Mouse (Mus musculus): Measurements from ENCODE around the gene Pate2. TPM values are rescaled to one million over a fixed set of nuclear protein-coding genes. Genes with fewer than 3 reads are reported as not detected.
A peak's percentile ranks its signal among the peaks of the same experiment; 100 is the strongest.

Gene Pate2
- 0.78 and 1.3 TPM in 2 replicates for polyA plus RNA-seq (2015; fragmentation: Nextera tagmentation; extraction: Ambion mirVana)

DNA sequence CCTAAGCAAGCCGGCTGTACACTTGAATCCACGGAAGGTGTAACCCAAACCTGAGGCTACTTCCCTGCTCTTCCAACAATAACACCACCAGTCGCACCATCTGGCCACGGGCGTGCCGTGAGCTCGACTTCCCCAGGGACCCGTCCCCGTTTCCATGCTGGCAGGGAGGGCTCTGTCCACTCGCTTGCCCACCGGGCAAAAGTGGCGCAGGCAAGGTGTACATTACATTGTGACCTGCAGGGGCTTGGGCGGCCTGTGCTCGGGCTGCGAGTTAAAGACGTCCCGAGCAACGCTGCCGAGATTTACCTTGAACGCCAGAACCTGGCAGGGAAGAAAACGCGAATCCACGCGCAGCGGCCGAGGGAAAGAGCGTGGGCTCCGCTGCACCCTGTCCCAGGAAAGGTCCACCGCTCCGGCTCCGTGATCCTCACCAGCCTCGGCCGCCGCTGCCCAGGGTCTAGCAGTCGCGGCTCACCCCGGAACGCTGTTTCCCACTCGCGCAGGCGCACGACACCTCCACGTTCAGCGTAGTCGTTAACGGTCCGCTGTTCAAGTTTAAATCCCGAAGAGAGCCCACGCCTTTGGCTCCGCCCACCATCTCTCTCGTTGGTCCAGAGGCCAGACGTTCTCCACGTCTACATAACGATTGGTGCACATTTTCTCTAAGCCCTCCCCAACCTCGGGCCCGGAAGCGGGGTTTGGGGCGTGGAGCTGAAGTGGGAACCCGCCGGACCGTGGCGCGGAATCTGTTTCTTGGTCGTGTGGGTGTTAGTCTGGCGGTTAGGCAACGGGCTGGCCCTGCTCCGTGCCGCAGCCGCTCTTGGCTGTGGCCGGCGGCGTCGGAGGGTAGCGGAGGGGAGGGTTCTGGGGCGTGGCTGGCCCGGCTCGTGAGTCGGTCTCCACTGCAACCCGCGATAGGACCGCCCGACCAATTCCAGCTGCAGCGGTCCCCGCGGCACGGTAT lies at the start of gene Pate2, which contains the start of gene Hyls1:
Gene Pate2, plus strand, starts transcription at position 714 of the 964 bp plus-strand sequence.
Gene Hyls1, minus strand, starts transcription at position 828 of the 964 bp plus-strand sequence.
- DNase-seq (ENCODE audit: low spot score) = peak; percentile 97

DNA sequence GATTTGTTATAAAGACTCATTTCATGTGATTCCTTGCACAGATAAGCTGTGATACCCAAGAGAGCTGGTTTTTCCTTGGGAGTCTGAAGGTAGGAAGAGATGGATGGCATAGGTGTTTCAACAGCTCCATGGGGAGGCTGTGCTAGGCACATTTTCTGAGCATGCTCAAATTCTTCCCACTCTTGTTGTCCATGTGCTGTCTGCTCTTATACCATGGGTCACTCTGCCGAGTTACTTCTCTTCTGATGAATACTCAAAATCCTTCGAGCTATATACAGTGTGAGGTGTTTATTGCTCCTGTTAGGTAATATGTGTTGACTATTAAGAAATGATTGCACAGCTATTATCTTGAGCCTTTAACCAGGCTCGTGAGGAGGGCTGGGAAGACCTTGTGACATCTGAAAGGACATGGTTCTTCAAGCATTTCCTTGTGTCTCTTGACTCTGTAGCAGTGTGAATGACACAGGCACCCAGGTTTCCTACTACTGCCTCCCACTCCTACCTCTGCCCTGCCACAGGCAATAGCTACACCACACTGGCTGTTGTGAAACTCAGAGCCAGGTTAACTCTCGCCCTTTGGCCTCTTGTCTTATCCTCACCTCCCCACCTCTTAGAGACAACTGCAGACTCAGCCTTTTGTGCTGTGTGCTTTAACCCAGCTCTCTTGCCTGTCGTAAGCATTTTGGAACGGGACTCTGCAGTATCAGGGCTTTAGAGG lies 49.3 kb upstream of the Pate2 start:
- no peak for DNase-seq (ENCODE audit: low spot score)

DNA sequence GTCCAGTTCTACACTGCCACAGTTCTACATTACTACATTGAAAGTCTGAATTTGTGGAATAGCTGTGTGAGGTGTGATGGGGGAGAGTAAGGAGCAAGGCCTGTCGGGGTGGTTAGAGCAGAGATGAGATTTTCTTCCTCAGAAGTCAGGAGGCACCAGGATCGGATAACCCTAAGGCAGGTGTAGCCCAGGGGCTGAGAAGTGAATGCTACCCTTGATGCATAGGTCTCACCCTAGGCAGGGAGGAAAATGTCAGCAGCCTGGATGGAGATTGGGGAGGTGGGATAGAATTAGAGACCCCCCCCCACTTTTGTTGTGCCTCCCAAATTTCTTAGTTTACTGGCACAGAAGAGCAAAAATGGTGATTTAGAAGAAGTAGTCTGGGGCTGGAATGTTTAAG lies 47.8 kb upstream of the Pate2 start:
- no peak for DNase-seq (ENCODE audit: low spot score)

DNA sequence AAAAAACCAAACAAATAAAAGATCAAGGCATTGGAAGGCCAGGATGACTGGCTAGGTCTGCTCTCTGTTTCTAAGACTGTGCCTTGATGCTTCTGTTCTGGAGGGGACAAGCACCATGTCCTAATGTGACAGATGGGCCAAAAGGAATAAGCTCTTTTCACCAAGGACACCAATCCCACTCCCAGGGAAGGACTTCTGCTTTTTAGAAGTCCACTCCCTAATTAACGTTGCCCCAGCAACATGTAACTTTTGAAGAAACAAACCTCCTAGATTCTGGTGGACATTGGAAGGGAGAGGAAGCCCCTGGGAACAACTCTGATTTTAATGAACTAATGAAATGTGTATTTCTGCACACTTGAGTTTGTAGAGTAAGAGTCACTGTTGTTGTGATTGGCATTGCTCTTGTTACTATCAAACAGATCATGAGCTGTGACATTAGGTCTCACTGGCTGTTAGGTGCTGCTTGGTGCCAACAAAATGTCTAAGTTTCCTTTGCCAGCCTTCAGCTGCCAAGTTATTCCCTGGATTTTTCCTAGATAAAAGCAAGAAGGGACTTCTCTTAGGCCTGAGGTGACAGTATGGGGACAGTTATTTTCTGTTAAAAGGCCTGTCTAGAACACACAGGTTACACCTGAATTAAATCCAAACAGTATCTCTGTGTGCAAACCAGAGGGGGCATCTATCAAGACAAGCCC lies 47.1 kb upstream of the Pate2 start:
- DNase-seq (ENCODE audit: low spot score) = no peak

DNA sequence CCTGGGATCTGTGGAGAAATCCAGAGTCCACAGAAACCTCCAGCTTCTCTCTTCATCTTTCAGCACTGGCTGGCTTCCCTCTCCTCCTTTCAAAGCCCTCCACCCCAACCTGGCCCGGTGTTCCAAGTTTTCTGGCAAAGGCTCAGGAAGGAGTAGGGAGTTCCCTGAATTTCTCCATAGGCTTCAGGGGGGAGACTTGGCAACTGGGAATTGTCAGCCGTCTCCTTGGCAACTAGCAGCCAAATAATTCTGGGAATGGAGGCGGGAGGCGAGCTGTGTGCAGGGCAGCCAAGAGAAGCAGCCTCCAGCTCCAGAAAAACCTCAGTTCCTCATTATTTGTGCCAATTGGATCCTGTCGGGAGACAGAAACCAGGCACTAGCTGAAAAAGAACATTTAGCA lies 46.5 kb upstream of the Pate2 start:
- no peak for DNase-seq (ENCODE audit: low spot score)

DNA sequence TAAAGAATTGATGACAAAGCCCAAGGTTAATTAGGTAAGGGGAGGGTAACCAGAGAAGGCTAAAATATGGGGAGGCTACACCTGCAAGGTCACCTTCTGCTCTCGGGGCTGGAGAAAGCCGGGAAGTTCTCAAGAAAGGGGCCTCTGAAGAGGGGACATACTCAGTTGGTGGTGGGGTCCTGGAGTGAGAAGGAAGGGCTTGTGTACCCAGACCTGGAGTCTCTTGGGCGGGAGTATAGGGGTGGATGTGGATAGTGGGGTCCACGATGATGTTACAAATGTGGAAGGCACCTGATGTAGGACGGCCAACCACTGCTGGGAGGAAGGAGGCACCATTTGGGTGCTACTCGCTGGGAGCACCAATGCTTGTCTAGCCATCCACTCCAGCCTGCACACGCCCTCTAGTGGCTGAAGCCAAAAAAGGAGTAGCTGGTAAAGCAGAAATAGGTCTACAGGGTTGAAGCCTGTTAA lies 46.1 kb upstream of the Pate2 start:
- DNase-seq (ENCODE audit: low spot score) = peak; percentile 81

DNA sequence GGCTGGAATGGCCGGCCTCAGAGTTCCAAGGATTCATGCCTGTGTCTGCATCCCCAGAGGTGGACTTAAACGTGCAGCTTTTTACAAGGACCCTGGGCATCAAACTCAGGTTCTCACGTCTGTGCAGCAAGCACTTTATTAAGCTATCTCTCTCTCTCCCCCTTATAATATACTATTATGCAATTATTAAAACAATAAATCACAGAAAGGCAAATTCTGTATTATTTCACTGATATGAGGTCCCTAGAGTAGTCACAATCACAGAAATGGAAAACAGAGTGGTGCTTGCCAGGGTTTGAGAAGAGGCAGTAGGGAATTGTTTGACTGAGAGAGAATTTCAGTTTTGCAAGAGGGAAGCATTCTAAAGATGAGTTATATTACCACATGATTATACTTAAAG lies 40.9 kb upstream of the Pate2 start:
- no peak for DNase-seq (ENCODE audit: low spot score)

DNA sequence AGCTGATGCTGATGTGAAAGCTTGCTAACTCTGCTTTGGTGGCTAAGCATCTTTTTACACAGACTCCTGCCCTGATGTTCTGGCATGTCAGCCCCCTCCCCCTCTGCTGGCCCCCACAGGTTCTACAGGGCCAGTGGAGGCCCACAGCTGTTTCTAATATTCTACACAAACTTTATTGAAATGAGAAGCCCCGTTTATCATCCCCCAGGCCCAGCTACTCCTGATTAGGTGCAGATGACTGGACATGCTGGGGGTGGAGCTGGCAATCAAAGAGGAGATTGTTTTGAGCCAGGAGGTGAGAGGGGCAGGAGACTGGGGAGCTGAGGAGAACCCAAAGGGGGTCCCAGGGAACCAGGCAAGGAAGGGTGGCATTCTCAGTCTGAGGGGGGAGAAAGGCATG lies 40.3 kb upstream of the Pate2 start:
- DNase-seq (ENCODE audit: low spot score) = no peak

DNA sequence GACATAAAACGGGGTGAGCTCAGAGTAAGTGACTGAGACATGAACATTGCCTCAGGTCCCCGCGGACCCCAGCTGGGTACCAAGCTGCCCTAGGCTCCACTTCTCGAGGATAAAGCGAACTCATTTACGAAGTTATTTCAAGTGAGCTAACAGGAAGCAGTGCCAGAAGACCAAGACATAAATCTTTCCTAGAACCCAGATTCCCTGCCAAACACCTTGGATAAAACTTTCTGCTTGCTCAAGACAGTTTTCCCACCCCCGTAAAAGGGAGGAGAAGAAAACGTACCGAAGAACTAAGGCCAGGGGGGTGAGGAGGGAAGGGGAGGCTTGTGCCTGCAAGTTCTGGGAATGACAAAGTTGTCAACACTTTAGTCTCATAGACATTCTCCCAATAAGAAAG lies 36.8 kb upstream of the Pate2 start:
- DNase-seq (ENCODE audit: low spot score) = no peak

DNA sequence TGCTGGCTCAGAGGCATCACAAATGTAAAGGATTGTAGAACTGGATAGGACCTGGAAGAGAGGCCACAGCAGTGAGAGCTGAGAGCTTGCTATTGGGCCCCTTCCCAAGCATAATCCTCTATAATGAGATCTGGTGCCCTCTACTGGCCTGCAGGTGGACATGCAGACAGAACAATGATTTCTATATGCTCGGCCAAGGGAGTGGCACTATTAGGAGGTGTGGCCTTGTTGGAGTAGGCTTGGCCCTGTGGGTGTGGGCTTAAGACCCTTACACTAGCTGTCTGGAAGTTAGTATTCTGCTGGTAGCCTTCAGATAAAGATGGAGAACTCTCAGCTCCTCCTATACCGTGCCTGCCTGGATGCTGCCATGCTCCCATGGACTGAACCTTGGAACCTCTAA lies 35.0 kb upstream of the Pate2 start:
- peak; percentile 66 for DNase-seq (ENCODE audit: low spot score)

DNA sequence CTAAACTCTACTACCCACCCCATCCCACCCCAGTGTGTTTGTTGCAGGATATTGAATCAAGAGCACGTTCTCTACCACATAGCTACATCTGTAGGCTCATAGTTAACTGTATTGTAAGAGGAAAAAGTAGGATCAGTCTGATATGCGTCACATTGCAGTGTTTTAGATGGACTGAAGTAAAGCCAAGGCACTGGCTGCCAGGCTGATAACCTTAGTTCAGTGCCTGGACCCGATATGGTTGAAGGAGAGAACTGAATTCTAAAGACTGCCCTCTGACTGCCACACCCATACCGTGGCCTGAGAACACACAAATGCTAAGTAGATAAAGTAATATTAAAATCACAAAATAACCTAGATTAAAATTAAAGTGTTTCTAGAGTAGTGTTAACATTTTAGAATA lies 34.2 kb upstream of the Pate2 start:
- DNase-seq (ENCODE audit: low spot score) = no peak

DNA sequence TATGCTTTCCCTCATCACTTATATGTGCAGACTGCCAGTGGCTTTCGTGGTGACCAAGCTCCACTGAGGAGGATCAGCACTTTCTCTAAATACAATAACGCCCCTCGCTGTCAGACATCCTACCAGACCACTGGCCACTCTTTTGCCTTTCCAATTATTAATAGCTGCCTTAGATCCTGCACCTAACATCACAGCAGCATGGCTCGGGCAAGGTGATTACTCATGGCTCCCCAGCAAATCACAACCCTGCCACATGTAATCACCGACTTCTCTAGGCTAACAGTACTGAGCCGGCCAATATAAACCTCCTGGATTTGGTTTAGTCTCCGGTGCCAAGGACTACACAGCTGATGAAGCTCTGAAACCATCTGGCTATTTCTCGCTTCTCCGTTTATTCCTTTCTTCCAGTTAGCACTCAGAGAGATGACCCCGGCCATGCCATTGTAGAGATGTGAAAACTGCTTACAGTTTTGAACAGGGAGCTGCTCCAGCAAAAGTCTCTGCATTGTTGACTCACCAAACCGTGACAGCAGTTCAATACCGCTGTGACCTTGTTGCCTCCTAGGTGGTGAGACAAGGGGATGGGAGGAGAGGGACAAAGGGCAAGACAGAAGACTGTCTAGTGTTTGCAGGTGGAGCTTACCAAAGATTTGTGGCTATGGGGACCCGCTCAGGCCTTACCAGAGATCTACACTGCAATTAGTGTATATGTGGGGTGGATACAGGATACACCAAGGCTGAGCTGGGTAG lies 30.9 kb upstream of the Pate2 start:
- no peak for DNase-seq (ENCODE audit: low spot score)

DNA sequence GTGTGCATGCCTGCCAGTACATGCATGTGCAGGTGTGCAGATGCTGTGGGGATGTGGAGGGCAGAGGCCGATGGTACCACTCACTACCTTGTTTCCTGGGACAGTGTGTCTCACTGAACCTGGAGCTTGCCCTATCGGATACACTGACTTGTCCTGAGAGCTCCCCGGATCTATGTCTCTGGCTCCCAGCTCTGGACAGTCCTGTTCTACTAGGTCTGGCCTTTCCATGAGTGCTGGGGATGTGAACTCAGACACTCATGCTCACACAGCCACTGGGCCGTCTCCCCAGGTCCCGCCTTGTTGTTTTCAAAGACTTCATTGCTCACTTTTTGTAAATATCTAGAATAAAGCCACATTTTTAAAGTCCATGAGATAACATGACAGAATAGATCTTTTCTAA lies 29.1 kb upstream of the Pate2 start:
- DNase-seq (ENCODE audit: low spot score) = no peak

DNA sequence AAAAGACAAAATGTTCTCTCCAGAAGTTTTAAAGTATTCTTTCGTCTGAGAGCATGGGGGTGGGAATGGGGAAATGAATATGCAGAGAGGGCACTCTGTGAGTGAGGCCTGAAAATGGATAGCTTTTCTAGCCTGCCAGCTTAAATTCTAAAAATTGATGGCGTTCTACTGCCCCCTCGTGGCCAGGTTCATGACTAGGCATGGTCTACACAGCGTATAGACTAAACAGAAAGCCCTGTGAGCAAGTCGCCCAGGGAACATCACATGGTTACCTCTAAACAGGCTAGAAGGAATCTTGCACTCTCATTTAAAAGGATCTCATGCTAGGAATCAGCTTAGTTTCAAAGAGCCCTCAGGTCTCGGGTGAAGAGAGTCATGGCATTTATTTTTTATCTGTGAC lies 28.6 kb upstream of the Pate2 start:
- DNase-seq (ENCODE audit: low spot score) = peak; percentile 78

DNA sequence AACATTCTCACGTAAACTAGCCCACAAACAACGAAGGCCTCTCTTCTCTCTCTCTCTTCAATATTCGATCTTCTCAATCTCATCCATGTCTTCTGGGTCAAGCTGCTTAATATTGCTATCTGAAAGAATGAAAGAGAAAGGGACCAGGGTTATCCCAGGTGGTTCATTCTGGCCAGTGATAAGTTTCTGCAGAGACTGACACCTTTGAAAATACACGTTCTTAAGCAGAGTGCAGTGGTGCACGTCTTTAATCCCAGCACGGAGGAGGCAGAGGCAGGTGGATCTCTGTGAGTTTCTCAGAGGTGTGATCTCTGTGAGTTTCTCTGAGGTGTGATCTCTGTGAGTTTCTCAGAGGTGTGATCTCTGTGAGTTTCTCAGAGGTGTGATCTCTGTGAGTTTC lies 28.1 kb upstream of the Pate2 start:
- no peak for DNase-seq (ENCODE audit: low spot score)

DNA sequence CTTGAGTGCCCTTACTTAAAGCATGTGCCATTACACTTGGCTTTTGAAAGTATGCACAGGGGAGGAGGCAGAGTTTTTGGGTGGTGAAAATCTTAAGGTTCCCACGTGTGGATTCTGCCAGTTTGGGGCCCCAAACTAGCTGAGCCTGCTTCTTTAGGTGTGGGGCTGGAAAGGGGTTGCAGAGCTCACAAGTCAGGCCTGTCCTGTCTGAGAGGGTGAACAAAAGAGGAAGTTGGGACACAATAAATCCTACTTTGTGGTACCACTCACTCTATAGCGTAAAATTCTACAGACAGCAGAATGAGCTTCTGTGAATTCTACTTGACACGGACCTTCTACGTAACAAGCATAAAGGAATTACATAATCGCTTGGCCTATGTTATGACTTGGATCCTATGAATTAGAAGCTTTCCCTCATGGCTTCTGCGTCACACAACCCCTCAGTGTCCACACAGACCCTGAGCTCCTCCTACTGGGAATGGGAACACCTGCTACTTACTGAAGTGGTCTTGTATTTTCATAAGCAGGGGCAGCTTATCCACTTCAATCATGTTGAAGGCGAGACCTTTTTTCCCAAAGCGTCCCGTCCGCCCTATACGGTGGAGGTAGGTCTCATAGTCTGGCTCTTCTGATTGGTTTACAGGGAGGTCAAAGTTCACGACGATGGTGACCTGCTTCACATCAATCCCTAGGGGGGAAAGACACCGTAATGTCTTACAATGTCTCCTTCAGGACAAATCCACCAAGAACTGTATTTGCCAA lies 26.8 kb upstream of the Pate2 start:
- DNase-seq (ENCODE audit: low spot score) = no peak

DNA sequence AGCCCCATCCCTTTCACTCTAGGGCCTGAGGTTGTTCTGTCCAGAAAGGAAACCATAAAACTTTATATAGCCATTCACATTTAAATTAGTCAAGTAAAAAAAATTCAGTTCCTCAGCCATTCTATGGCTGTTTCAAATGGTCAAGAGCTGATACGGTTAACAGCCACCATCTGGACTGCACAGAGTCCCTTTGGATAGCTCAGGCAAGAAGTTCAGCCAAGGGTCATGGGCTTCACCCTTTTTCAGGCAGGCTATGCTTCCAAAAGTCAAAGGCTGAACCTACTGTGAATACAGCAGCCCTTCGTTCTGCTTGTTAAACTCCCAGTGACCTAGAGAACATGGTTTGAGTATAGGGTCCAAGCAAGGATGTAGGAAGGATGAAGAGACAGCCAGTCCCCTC lies 25.4 kb upstream of the Pate2 start:
- DNase-seq (ENCODE audit: low spot score) = no peak

DNA sequence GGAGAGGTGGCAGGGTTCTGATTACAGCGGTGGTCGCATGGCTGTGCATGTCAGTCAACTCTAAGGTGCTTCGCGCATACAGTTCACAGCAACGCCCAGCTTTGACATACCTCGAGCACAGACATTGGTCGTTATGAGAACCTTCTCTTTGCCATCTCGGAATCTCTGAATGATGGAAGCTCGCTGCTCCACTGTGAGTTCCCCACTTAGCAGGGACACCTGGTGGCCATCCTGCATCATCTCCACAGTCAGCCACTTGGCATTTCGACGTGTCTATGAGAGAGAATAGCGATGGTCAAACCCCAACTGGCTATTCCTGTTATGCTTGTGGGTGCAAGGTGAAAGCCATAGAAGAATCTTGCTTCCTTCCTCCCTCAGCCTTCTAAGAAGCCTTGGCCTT lies 24.4 kb upstream of the Pate2 start:
- DNase-seq (ENCODE audit: low spot score) = no peak

DNA sequence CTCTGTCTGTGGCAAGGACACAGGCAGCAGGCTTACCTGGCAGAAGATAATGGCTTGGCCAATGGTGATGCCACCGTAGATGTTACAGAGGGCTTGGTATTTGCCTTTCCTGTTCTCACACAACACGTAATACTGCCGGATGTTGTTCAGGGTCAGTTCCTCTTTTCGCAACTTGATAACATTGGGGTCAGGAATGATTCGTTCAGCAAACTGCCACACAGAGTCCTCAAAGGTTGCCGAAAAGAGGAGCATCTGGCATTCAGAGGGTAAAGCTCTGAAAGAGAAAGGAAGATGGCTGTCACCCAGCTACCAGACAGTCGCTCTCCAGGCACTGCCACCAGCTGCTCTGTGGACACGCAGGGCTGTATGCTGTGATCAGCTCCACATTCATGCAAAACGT lies 23.3 kb upstream of the Pate2 start:
- peak; percentile 24 for DNase-seq (ENCODE audit: low spot score)

DNA sequence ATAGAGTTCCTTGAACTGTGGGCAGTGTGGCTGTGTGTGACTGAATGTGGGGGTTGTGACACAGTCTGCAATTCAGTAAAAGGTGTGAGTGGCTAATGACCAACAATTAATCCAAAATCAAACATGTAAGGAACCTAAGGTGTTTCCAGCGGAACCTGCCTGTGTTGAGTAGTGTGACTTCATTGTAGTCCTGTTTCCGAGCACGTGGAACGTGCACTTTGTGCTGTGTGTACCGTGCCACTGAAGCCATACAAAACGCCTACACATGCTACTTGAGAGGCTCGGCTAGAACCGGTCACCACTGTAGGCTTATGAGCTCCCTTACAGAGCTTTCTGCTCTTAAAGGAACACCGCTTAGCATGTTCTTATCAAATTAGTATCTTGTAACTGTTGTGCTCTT lies 21.6 kb upstream of the Pate2 start:
- no peak for DNase-seq (ENCODE audit: low spot score)

Measured in thymus, postnatal 0 days (tissue).